Mouse (Mus musculus) intestine, postnatal 0 days (tissue): Measurements from ENCODE around the gene Spaca7. TPM values are rescaled to one million over a fixed set of nuclear protein-coding genes. Genes with fewer than 3 reads are reported as not detected.
A peak's percentile ranks its signal among the peaks of the same experiment; 100 is the strongest.

Source experiments
- ATAC-seq: fragments of 200-750 bp; cut with Nextera tagmentation; 2 replicates; pipeline ENCODE4 v1.8.0; 2017; ENCODE audit warnings: mild to moderate bottlenecking, moderate TSS enrichment, moderate library complexity
- H3K27ac ChIP-seq: fragments of 300-500 bp; sonication (generic); 2 replicates; pipeline ENCODE4 v1.5.1; 2014; ENCODE audit warnings: mild to moderate bottlenecking, low read depth, low read length, moderate library complexity
- H3K27me3 ChIP-seq: fragments of 300-500 bp; sonication (generic); replicated peaks from 2 replicates; pipeline ENCODE4 v1.6.1; 2014; ENCODE audit warnings: low read length, mixed read lengths; ENCODE audit not compliant: control insufficient read depth, insufficient read depth
- H3K36me3 ChIP-seq: fragments of 300-500 bp; sonication (generic); 2 replicates; pipeline ENCODE4 v1.6.1; 2014; ENCODE audit warnings: mild to moderate bottlenecking, moderate library complexity; ENCODE audit not compliant: control insufficient read depth, insufficient read depth
- H3K4me1 ChIP-seq: fragments of 300-500 bp; sonication (generic); replicated peaks from 2 replicates; pipeline ENCODE4 v1.6.1; 2014; ENCODE audit warnings: antibody characterized with exemption, low read length, mixed read lengths; ENCODE audit not compliant: control insufficient read depth, insufficient read depth
- H3K4me2 ChIP-seq: fragments of 300-500 bp; sonication (generic); replicated peaks from 2 replicates; pipeline ENCODE4 v1.6.1; 2014; ENCODE audit warnings: low read depth, mild to moderate bottlenecking, moderate library complexity
- H3K4me3 ChIP-seq: fragments of 300-500 bp; sonication (generic); 2 replicates; pipeline ENCODE4 v1.5.1; 2014; ENCODE audit warnings: low read depth, low read length
- H3K9ac ChIP-seq: fragments of 300-500 bp; sonication (generic); 2 replicates; pipeline ENCODE4 v1.6.1; 2014; ENCODE audit warnings: mild to moderate bottlenecking, low read depth, low read length
- H3K9me3 ChIP-seq: fragments of 300-500 bp; sonication (generic); 2 replicates; pipeline ENCODE4 v1.6.1; 2016; ENCODE audit warnings: mixed run types; ENCODE audit not compliant: control insufficient read depth
- CTCF ChIP-seq: sonication (generic); IDR thresholded peaks from 2 replicates; pipeline ENCODE4 v1.5.1; 2016; ENCODE audit warnings: low read depth, mild to moderate bottlenecking, control low read depth, antibody characterized with exemption, moderate library complexity
- WGBS: fragments of 180-500 bp; shearing (Covaris S2); extraction: QIAGEN DNeasy Blood & Tissue Kit; methylation state at CpG from one replicate; pipeline ENCODE4 v1.1.7; 2014; 5-methylcytosine and 5-hydroxymethylcytosine counted together
- polyA plus RNA-seq: library from polyadenylated mRNA; unstranded; fragments of >200 nt; fragmentation: Nextera tagmentation; extraction: Ambion mirVana; gene quantifications from 2 replicates; pipeline ENCODE4 v1.2.1, GENCODE M21; 2015

The Spaca7 gene
- polyA plus RNA-seq, 1 experiment from 2014 or later: 0.29 TPM

GRCm38 (mm10) chr8:12545671-12546070 lies 27.2 kb upstream of the Spaca7 start:
- no peaks in the 10 kb centered on the region for H3K4me1 ChIP-seq
- no peaks in the 10 kb centered on the region for H3K36me3 ChIP-seq
- no peak overlapping the region for H3K4me2 ChIP-seq
- H3K4me3 ChIP-seq: no peak overlapping the region
- 0 out of 2 replicates have a peak, but pooled peaks cover 8% of the 10 kb centered on the region for H3K27me3 ChIP-seq
- no peak overlapping the region for H3K27ac ChIP-seq
- no peak for TF ChIP-seq CTCF
- no peaks in the 10 kb centered on the region for H3K9me3 ChIP-seq
- no peak overlapping the region for H3K9ac ChIP-seq
- ATAC-seq: no peak
- WGBS: 64% methylated on average over 4 of the region's 4 CpGs

GRCm38 (mm10) chr8:12547466-12548220 lies 25.2 kb upstream of the Spaca7 start:
- WGBS: 78% methylated on average over 7 of the region's 7 CpGs
- Histone ChIP-seq H3K27ac (no peak overlapping the region), H3K27me3 (0 out of 2 replicates have a peak, but pooled peaks cover 4% of the 10 kb centered on the region), H3K4me2 (no peak overlapping the region), H3K9me3 (no peaks in the 10 kb centered on the region), H3K4me3 (no peak overlapping the region), H3K4me1 (no peaks in the 10 kb centered on the region), H3K9ac (no peak overlapping the region), H3K36me3 (no peaks in the 10 kb centered on the region)
- no peak for ATAC-seq
- TF ChIP-seq CTCF: no peak

GRCm38 (mm10) chr8:12548255-12548654 lies 24.6 kb upstream of the Spaca7 start:
- WGBS: 16% methylated on average over 15 of the region's 15 CpGs
- Histone ChIP-seq H3K36me3 (no peaks in the 10 kb centered on the region), H3K4me2 (no peak overlapping the region), H3K27ac (no peak overlapping the region), H3K4me1 (no peaks in the 10 kb centered on the region), H3K9me3 (no peaks in the 10 kb centered on the region), H3K4me3 (no peak overlapping the region), H3K9ac (no peak overlapping the region), H3K27me3 (0 out of 2 replicates have a peak, but pooled peaks cover 8% of the 10 kb centered on the region)
- TF ChIP-seq CTCF: no peak
- ATAC-seq: no peak

- ATAC-seq: no peak
- Histone ChIP-seq H3K36me3 (no peaks in the 10 kb centered on the region), H3K4me3 (no peak overlapping the region), H3K9me3 (no peaks in the 10 kb centered on the region), H3K4me2 (no peak overlapping the region), H3K9ac (no peak overlapping the region), H3K4me1 (no peaks in the 10 kb centered on the region), H3K27ac (no peak overlapping the region), H3K27me3 (0 out of 2 replicates have a peak, but pooled peaks cover 8% of the 10 kb centered on the region)
- 40% methylated on average over 5 of the region's 5 CpGs for WGBS
- TF ChIP-seq CTCF: no peak
Measured at GRCm38 (mm10) chr8:12548680-12549079, 24.1 kb upstream of the Spaca7 start.

- Histone ChIP-seq H3K27me3 (0 out of 2 replicates have a peak, but pooled peaks cover 4% of the 10 kb centered on the region), H3K4me3 (no peak overlapping the region), H3K4me2 (no peak overlapping the region), H3K27ac (no peak overlapping the region), H3K36me3 (no peaks in the 10 kb centered on the region), H3K4me1 (no peaks in the 10 kb centered on the region), H3K9ac (no peak overlapping the region), H3K9me3 (no peaks in the 10 kb centered on the region)
- TF ChIP-seq CTCF: peak; percentile 32; the same call in 1 of the 2 replicates
- ATAC-seq: no peak
- WGBS: 61% methylated on average over 15 of the region's 15 CpGs
Measured at GRCm38 (mm10) chr8:12555515-12556145, 17.2 kb upstream of the Spaca7 start.

- Histone ChIP-seq H3K27ac (no peak overlapping the region), H3K9ac (no peak overlapping the region), H3K4me2 (no peak overlapping the region), H3K4me1 (no peaks in the 10 kb centered on the region), H3K9me3 (no peaks in the 10 kb centered on the region), H3K4me3 (no peak overlapping the region), H3K27me3 (0 out of 2 replicates have a peak, but pooled peaks cover 5% of the 10 kb centered on the region), H3K36me3 (no peaks in the 10 kb centered on the region)
- ATAC-seq: no peak
- no peak for TF ChIP-seq CTCF
- WGBS: 67% methylated on average over 3 of the region's 3 CpGs
Measured at GRCm38 (mm10) chr8:12558786-12559185, 14.0 kb upstream of the Spaca7 start.
